Mouse (Mus musculus): ENCODE data around the gene Cdc5l.

The Cdc5l gene

GRCm38 (mm10) chr17:45364871-45365270, 68.7 kb downstream of the Cdc5l start:
- Histone ChIP-seq H3K4me3 (replicated peaks; ENCODE audit: low read length) (no peak overlapping the region), H3K4me1 (replicated peaks; ENCODE audit: low read depth, low read length) (peaks cover 5% of the 10 kb centered on the region), H3K9me3 (ENCODE audit: low read length) (no peaks in the 10 kb centered on the region), H3K36me3 (ENCODE audit: insufficient read depth, low read length) (no peaks in the 10 kb centered on the region), H3K27me3 (ENCODE audit: insufficient read depth, low read length) (peaks cover 44% of the 10 kb centered on the region)
- TF ChIP-seq CTCF (conservative IDR thresholded peaks at IDR 0.05; ENCODE audit: low read length) (no peak), NANOG (IDR thresholded peaks at IDR 0.05; ENCODE audit: borderline replicate concordance, low read length) (no peak), POU5F1 (IDR thresholded peaks at IDR 0.05; ENCODE audit: borderline replicate concordance, low read length) (no peak)

- no peak for TF ChIP-seq NANOG (IDR thresholded peaks at IDR 0.05; ENCODE audit: borderline replicate concordance, low read length)
- TF ChIP-seq CTCF (conservative IDR thresholded peaks at IDR 0.05; ENCODE audit: low read length), result no peak
- TF ChIP-seq POU5F1 (IDR thresholded peaks at IDR 0.05; ENCODE audit: borderline replicate concordance, low read length), result no peak
Measured at GRCm38 (mm10) chr17:45360950-45361349, 72.6 kb downstream of the Cdc5l start.

GRCm38 (mm10) chr17:45359443-45359842, 74.1 kb downstream of the Cdc5l start:
- H3K27me3 ChIP-seq (ENCODE audit: insufficient read depth, low read length), result peaks cover 32% of the 10 kb centered on the region
- no peaks in the 10 kb centered on the region for H3K4me1 ChIP-seq (replicated peaks; ENCODE audit: low read depth, low read length)
- no peak overlapping the region for H3K4me3 ChIP-seq (replicated peaks; ENCODE audit: low read length)
- no peaks in the 10 kb centered on the region for H3K36me3 ChIP-seq (ENCODE audit: insufficient read depth, low read length)
- TF ChIP-seq POU5F1 (IDR thresholded peaks at IDR 0.05; ENCODE audit: borderline replicate concordance, low read length) (no peak), NANOG (IDR thresholded peaks at IDR 0.05; ENCODE audit: borderline replicate concordance, low read length) (no peak), CTCF (conservative IDR thresholded peaks at IDR 0.05; ENCODE audit: low read length) (no peak)
- H3K9me3 ChIP-seq (ENCODE audit: low read length), result no peaks in the 10 kb centered on the region

More at GRCm38 (mm10) chr17:45360950-45361349, 72.6 kb downstream of the Cdc5l start:
- no peaks in the 10 kb centered on the region for H3K9me3 ChIP-seq (ENCODE audit: low read length)
- H3K36me3 ChIP-seq (ENCODE audit: insufficient read depth, low read length), result no peaks in the 10 kb centered on the region
- peaks cover 37% of the 10 kb centered on the region for H3K27me3 ChIP-seq (ENCODE audit: insufficient read depth, low read length)
- no peaks in the 10 kb centered on the region for H3K4me1 ChIP-seq (replicated peaks; ENCODE audit: low read depth, low read length)
- H3K4me3 ChIP-seq (replicated peaks; ENCODE audit: low read length), result no peak overlapping the region

- Histone ChIP-seq H3K4me1 (replicated peaks; ENCODE audit: low read depth, low read length) (no peaks in the 10 kb centered on the region), H3K27me3 (ENCODE audit: insufficient read depth, low read length) (peaks cover 25% of the 10 kb centered on the region), H3K36me3 (ENCODE audit: insufficient read depth, low read length) (no peaks in the 10 kb centered on the region), H3K4me3 (replicated peaks; ENCODE audit: low read length) (no peak overlapping the region), H3K9me3 (ENCODE audit: low read length) (no peaks in the 10 kb centered on the region)
- no peak for TF ChIP-seq CTCF (conservative IDR thresholded peaks at IDR 0.05; ENCODE audit: low read length)
- no peak for TF ChIP-seq POU5F1 (IDR thresholded peaks at IDR 0.05; ENCODE audit: borderline replicate concordance, low read length)
- no peak for TF ChIP-seq NANOG (IDR thresholded peaks at IDR 0.05; ENCODE audit: borderline replicate concordance, low read length)
Measured at GRCm38 (mm10) chr17:45356431-45356830, 77.1 kb downstream of the Cdc5l start.

DNA sequence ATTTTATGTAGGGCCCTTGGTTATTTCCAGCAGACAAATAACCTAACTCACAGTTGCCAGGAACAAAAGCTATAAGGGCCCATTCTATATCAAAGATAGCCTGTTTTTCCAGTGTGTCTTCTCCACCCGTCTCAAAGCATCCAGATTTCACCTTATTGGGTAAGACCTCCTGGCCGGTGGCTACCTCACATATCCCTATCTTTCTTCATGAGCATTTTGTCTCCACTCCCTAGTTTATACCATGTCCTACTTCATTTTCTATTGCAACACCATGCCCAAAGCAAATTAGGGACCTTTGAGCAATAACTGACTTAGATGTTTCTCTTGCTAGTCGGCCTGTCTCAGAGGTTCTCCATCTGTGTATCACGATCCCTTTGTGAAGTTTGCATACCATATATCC, 85.6 kb downstream of the Cdc5l start:
- Histone ChIP-seq H3K27me3 (ENCODE audit: insufficient read depth, low read length) (no peaks in the 10 kb centered on the region), H3K4me1 (replicated peaks; ENCODE audit: low read depth, low read length) (peaks cover 5% of the 10 kb centered on the region; the same call in 1 of the 2 replicates), H3K4me3 (replicated peaks; ENCODE audit: low read length) (no peak overlapping the region), H3K9me3 (ENCODE audit: low read length) (peaks cover 15% of the 10 kb centered on the region), H3K36me3 (ENCODE audit: insufficient read depth, low read length) (no peaks in the 10 kb centered on the region)
- TF ChIP-seq POU5F1 (IDR thresholded peaks at IDR 0.05; ENCODE audit: borderline replicate concordance, low read length) (no peak), NANOG (IDR thresholded peaks at IDR 0.05; ENCODE audit: borderline replicate concordance, low read length) (no peak), CTCF (conservative IDR thresholded peaks at IDR 0.05; ENCODE audit: low read length) (no peak)

All from E14TG2a.4 (cell line).